15 mouse cellular contexts compared by ENCODE assay signal in genomic region chr11:71866690-71867089, GRCm38 (mm10).
"Had no signal": no experiment of that assay in that cellular context is flagged by ENCODE, and none has a peak within 500 bp of the region (broad histone marks: within the 10 kb centered on the region; RNA-seq: fewer than 3 reads in every experiment).

No protein-coding gene starts in this region.

- H3K27ac ChIP-seq: liver, embryonic 15.5 days; macrophage; midbrain, embryonic 12.5 days; midbrain, embryonic 15.5 days; neural tube, embryonic 13.5 days; stomach, embryonic 15.5 days; stomach, postnatal 0 days had no signal

- H3K9ac ChIP-seq: liver, embryonic 15.5 days; liver, postnatal 0 days; midbrain, embryonic 12.5 days; midbrain, embryonic 15.5 days; neural tube, embryonic 13.5 days; stomach, embryonic 15.5 days had no signal

- H3K4me2 ChIP-seq: liver, embryonic 15.5 days; midbrain, embryonic 12.5 days; midbrain, embryonic 15.5 days; neural tube, embryonic 13.5 days; stomach, embryonic 15.5 days had no signal

- H3K4me3 ChIP-seq: liver, embryonic 15.5 days; megakaryocyte, embryonic 14.5 days; midbrain, embryonic 12.5 days; midbrain, embryonic 15.5 days; neural tube, embryonic 13.5 days; stomach, embryonic 15.5 days had no signal

- H3K36me3 ChIP-seq: liver, embryonic 15.5 days; midbrain, embryonic 12.5 days; midbrain, embryonic 15.5 days; neural tube, embryonic 13.5 days; stomach, embryonic 15.5 days had no signal

- H3K4me1 ChIP-seq: liver, embryonic 15.5 days; megakaryocyte, embryonic 14.5 days; midbrain, embryonic 15.5 days; stomach, embryonic 15.5 days had no signal

- H3K9me3 ChIP-seq: liver, embryonic 15.5 days; megakaryocyte, embryonic 14.5 days; midbrain, embryonic 12.5 days; midbrain, embryonic 15.5 days; neural tube, embryonic 13.5 days; stomach, embryonic 15.5 days had no signal

- ATAC-seq: liver, postnatal 0 days; midbrain, embryonic 15.5 days had no signal

- H3K27me3 ChIP-seq: liver, embryonic 15.5 days; megakaryocyte, embryonic 14.5 days; midbrain, embryonic 12.5 days; midbrain, embryonic 15.5 days; neural tube, embryonic 13.5 days; stomach, embryonic 15.5 days had no signal

- DNase-seq: liver, postnatal 0 days; lung, adult 2 months; lung, postnatal 10 days; right cerebral cortex, postnatal 14 days; thymus, adult 2 months; thymus, postnatal 25 days; thymus, postnatal 4 days had no signal
